Mouse (Mus musculus) neural tube, embryonic 13.5 days (tissue): ENCODE measurements around the gene Tcaf3. TPM values are rescaled to one million over a fixed set of nuclear protein-coding genes. Genes with fewer than 3 reads are reported as not detected.

Experiments used
- ATAC-seq: fragments of 200-750 bp; cut with Nextera tagmentation; 2 replicates; pipeline ENCODE4 v1.8.0; 2017; ENCODE audit warnings: low read depth, mild to moderate bottlenecking, moderate TSS enrichment, moderate library complexity
- H3K27ac ChIP-seq: fragments of 300-500 bp; sonication (generic); replicated peaks from 2 replicates; pipeline ENCODE4 v1.5.1; 2015; ENCODE audit warnings: moderate library complexity, mild to moderate bottlenecking, inconsistent platforms
- H3K27me3 ChIP-seq: fragments of 300-500 bp; sonication (generic); 2 replicates; pipeline ENCODE4 v1.6.1; 2015; ENCODE audit warnings: mild to moderate bottlenecking, inconsistent platforms
- H3K36me3 ChIP-seq: fragments of 300-500 bp; sonication (generic); 2 replicates; pipeline ENCODE4 v1.6.1; 2015; ENCODE audit warnings: mild to moderate bottlenecking, inconsistent platforms
- H3K4me1 ChIP-seq: fragments of 300-500 bp; sonication (generic); replicated peaks from 2 replicates; pipeline ENCODE4 v1.6.1; 2015; ENCODE audit warnings: inconsistent platforms
- H3K4me2 ChIP-seq: fragments of 300-500 bp; sonication (generic); 2 replicates; pipeline ENCODE4 v1.6.1; 2015; ENCODE audit warnings: inconsistent platforms, mild to moderate bottlenecking, moderate library complexity
- H3K4me3 ChIP-seq: fragments of 300-500 bp; sonication (generic); 2 replicates; pipeline ENCODE4 v1.5.1; 2015; ENCODE audit warnings: mild to moderate bottlenecking, inconsistent platforms
- H3K9ac ChIP-seq: fragments of 300-500 bp; sonication (generic); 2 replicates; pipeline ENCODE4 v1.6.1; 2015; ENCODE audit warnings: moderate library complexity, mild to moderate bottlenecking, inconsistent platforms
- H3K9me3 ChIP-seq: fragments of 300-500 bp; sonication (generic); 2 replicates; pipeline ENCODE4 v1.6.1; 2016; ENCODE audit warnings: inconsistent platforms
- WGBS: fragments of 180-500 bp; shearing (Covaris S2); methylation state at CpG from one replicate; pipeline ENCODE4 v1.1.7; 2015; 5-methylcytosine and 5-hydroxymethylcytosine counted together
- polyA plus RNA-seq: library from polyadenylated mRNA; unstranded; fragments of >200 nt; fragmentation: Nextera tagmentation; extraction: Ambion mirVana; gene quantifications from 2 replicates; pipeline ENCODE4 v1.2.1, GENCODE M21; 2015

Gene Tcaf3
- polyA plus RNA-seq, 1 experiment from 2014 or later = not detected

DNA sequence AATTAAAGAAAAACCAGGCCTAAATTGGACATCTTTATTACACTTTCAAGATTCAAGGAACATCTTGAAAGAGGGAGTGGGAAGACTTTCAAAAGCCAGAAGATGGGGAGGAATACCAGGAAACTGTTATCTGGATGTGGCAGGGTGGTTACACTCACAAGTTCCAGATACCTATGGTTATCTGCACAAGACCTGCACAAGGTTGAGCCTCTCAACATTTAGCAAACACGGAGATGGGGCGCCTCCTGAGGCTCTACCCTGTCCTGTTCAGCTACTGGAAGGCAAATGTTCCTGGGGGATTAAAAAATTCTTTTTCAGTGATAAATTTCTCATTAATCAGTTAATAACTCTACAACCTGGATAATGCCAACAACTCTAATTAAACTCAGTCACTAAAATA lies 20.1 kb downstream of the Tcaf3 start:
- no peaks in the 10 kb centered on the region for H3K9me3 ChIP-seq
- WGBS = 93% methylated on average over 2 of the region's 2 CpGs
- H3K4me2 ChIP-seq = no peak overlapping the region
- H3K4me3 ChIP-seq = no peak overlapping the region
- H3K4me1 ChIP-seq = no peaks in the 10 kb centered on the region
- no peaks in the 10 kb centered on the region for H3K36me3 ChIP-seq
- no peak overlapping the region for H3K9ac ChIP-seq
- no peak for ATAC-seq
- H3K27me3 ChIP-seq = no peaks in the 10 kb centered on the region
- no peak overlapping the region for H3K27ac ChIP-seq

DNA sequence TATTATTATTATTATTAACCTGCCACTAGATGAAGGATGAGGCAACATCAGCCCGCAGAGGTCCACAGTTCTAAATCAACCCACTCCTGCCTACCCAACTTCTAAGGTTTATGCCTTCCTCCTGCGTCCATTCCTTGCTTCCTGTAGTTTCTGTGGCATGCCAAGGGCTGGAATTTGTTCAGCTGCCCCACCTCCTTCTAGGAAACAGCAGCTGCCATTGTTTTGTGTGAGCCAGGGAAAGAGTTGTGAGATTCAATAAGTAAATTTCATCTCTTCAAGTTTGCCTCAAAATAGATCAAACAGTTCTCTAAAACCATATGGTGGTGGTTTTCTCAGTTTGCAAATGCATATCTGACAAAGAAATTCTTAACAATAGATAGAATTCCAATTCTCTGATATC lies 29.3 kb downstream of the Tcaf3 start:
- Histone ChIP-seq H3K9ac (no peak overlapping the region), H3K27ac (no peak overlapping the region), H3K4me1 (no peaks in the 10 kb centered on the region), H3K9me3 (no peaks in the 10 kb centered on the region), H3K36me3 (no peaks in the 10 kb centered on the region), H3K4me2 (no peak overlapping the region), H3K27me3 (no peaks in the 10 kb centered on the region), H3K4me3 (no peak overlapping the region)
- WGBS = 84% methylated on average over 2 of the region's 2 CpGs
- no peak for ATAC-seq

DNA sequence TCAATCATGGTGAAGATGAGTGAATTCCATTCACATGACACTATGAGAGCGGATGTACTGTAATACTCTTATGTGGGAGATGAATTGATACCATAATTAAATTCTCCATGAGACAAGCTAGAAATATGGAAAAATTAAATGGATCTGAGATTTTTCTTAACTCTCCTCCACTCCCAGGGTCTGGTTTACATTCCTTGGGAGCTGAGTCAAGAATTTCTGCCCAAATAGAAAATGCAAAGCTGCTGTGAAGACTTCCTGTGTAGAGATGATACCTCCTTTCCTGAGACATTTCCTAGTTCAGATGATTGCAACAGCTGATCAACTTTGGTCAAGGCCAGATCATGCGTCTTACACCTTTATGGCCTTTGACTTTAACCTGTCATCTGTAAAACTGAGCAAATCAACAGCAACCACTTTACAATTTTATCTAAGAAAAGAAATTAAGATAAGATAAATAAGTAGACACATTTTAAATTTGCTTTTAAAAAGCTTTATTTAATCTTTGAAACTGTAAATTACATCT lies 31.4 kb downstream of the Tcaf3 start:
- 89% methylated on average over 2 of the region's 2 CpGs for WGBS
- no peak for ATAC-seq
- no peak overlapping the region for H3K9ac ChIP-seq
- H3K27ac ChIP-seq = no peak overlapping the region
- no peaks in the 10 kb centered on the region for H3K9me3 ChIP-seq
- H3K4me1 ChIP-seq = no peaks in the 10 kb centered on the region
- H3K36me3 ChIP-seq = no peaks in the 10 kb centered on the region
- H3K4me3 ChIP-seq = no peak overlapping the region
- H3K27me3 ChIP-seq = no peaks in the 10 kb centered on the region
- H3K4me2 ChIP-seq = no peak overlapping the region

DNA sequence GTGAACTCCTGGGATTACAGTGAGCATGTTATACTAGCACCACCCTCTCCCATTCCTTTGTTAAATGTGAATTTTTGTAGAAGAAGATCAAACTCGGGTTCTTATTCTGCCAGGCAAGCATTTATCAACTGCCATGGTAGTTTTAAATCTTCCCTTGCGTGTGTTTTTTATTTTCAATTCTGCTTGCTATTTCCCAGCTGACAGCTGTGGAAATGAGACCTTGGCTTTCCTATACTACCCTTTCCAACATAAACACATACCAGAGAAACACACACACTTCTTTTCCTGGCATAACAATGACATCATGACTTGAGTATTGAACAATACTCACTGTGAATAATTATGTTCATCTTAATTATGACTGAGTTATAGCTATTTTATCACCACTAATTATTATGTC lies 35.2 kb downstream of the Tcaf3 start:
- 63% methylated on average over 2 of the region's 2 CpGs for WGBS
- no peak overlapping the region for H3K27ac ChIP-seq

DNA sequence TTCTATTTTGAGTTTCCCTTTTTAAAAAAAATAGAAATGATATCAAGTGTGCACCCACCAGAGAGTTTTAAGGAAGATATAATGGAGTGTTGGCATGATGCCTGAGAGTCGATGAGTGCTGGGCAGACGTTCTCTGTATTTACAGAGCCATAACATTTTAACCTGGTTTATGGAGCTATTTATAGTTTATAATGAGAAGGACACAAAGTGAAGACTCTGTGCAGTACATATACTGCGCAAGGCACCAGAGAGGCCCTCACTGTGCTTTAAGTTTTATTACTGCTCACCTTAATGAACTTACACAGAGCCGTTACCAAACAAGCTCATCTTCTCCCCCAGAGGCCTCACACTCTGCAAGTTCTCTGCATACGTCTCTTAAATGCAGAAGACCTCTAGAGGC lies 36.6 kb downstream of the Tcaf3 start:
- H3K4me3 ChIP-seq = no peak overlapping the region
- no peak for ATAC-seq
- H3K36me3 ChIP-seq = no peaks in the 10 kb centered on the region
- no peak overlapping the region for H3K4me2 ChIP-seq
- 71% methylated on average over 5 of the region's 5 CpGs for WGBS
- H3K9me3 ChIP-seq = no peaks in the 10 kb centered on the region
- no peaks in the 10 kb centered on the region for H3K4me1 ChIP-seq
- H3K9ac ChIP-seq = no peak overlapping the region
- H3K27ac ChIP-seq = no peak overlapping the region
- H3K27me3 ChIP-seq = no peaks in the 10 kb centered on the region

More for the DNA sequence above, 35.2 kb downstream of the Tcaf3 start:
- Histone ChIP-seq H3K9ac (no peak overlapping the region), H3K4me3 (no peak overlapping the region), H3K4me2 (no peak overlapping the region), H3K27me3 (no peaks in the 10 kb centered on the region), H3K36me3 (no peaks in the 10 kb centered on the region), H3K9me3 (no peaks in the 10 kb centered on the region), H3K4me1 (no peaks in the 10 kb centered on the region)
- no peak for ATAC-seq

DNA sequence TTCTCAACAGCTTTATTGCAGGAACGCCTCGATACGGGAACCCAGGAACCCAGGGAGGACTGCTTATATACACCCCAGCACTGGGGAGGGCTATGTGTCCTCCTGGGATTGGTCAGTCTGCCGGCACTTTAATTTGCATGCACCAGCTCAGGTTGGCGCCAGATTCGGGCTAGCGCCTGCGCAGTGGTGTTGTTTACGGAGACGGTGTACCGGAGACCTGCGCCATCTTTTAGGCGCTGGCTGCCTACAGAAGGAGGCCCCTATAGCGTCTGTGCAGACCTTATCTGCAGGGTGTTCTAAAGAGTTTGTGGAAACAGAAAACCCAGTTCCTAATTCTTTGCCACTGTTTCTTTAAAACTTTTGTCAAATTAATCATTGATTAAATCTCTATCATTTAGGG lies 38.9 kb downstream of the Tcaf3 start:
- no peaks in the 10 kb centered on the region for H3K4me1 ChIP-seq
- no peak overlapping the region for H3K4me3 ChIP-seq
- H3K9me3 ChIP-seq = no peaks in the 10 kb centered on the region
- no peak for ATAC-seq
- no peak overlapping the region for H3K4me2 ChIP-seq
- 95% methylated on average over 14 of the region's 14 CpGs for WGBS
- H3K9ac ChIP-seq = no peak overlapping the region
- H3K27me3 ChIP-seq = no peaks in the 10 kb centered on the region
- H3K36me3 ChIP-seq = no peaks in the 10 kb centered on the region
- no peak overlapping the region for H3K27ac ChIP-seq

DNA sequence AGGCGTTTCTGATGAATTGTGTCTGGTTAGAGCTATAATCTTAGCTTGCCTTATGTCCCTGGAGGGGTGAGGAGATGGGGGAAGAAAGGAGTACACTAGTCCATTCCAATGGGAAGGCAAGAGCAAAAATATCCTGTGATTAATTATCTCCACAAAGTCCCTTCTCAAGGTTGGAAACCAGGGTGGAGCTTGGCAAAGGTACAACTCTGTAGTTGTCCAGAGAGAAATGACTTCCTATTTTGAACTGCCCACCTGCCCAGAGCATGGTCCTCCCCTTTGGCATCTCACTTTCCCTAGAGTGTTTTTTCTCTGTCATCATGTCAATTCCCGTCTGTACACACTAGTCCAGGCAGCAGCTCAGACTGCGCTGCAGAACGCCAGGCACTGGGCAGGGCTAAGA lies 50.0 kb downstream of the Tcaf3 start, which contains the start of gene Olfr455:
TSS of gene Olfr455 (minus strand) at position 127 of the 400 bp plus-strand sequence.
- Histone ChIP-seq H3K27me3 (no peaks in the 10 kb centered on the region), H3K4me3 (no peak within 1 kb of the TSS), H3K36me3 (no peaks in the 10 kb centered on the region), H3K9ac (no peak within 1 kb of the TSS), H3K27ac (no peak within 1 kb of the TSS), H3K4me2 (no peak within 1 kb of the TSS), H3K4me1 (no peaks in the 10 kb centered on the region), H3K9me3 (no peaks in the 10 kb centered on the region)
- no peak for ATAC-seq
- WGBS = 88% methylated on average over 4 of the region's 4 CpGs

DNA sequence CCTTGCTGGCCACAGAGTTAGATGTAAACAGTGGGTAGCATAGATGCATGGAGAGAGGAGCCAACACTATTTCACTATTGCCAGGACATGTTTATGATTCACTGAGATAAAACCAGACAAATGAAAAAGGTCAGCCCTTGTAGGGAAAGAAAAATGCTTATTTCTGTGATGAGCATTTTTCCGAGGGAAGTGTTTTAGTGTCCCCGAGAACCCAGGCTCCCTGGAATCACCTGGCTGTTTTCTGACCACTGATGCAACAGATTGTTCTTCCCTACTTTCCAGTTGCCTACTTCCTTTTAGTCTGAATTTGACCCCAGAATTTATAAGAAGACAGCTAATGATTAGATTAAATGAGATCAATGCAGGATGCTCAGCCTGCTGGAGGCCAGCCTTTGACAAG lies 51.3 kb downstream of the Tcaf3 start:
- Histone ChIP-seq H3K4me1 (no peaks in the 10 kb centered on the region), H3K27me3 (no peaks in the 10 kb centered on the region), H3K9me3 (no peaks in the 10 kb centered on the region), H3K36me3 (no peaks in the 10 kb centered on the region), H3K27ac (no peak overlapping the region), H3K4me2 (no peak overlapping the region), H3K4me3 (no peak overlapping the region), H3K9ac (no peak overlapping the region)
- ATAC-seq = no peak
- WGBS = 87% methylated on average over 2 of the region's 2 CpGs

DNA sequence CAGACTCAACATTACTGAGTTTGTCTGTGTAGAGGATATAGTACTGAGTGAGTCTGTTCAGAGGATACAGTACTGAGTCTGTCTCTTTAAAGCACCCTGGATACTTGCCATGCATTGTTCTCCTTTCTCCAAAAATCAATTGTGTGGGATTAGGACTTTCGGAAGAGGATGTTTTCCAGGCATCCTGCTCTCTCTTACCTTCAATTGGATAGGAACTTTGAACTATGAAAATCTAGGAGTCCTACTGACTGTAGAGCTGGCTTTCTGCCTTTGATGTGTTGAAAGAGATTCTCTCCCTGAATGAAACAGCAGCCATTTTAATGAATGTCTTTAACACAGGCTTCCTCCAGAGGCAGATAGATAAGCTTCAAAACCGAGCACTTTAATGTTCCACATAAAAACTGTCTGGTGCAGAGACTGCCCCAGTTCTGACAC lies 52.0 kb downstream of the Tcaf3 start:
- no peaks in the 10 kb centered on the region for H3K27me3 ChIP-seq
- H3K4me1 ChIP-seq = no peaks in the 10 kb centered on the region
- ATAC-seq = no peak
- H3K4me2 ChIP-seq = no peak overlapping the region
- H3K36me3 ChIP-seq = no peaks in the 10 kb centered on the region
- H3K9me3 ChIP-seq = no peaks in the 10 kb centered on the region
- H3K27ac ChIP-seq = no peak overlapping the region
- WGBS = 69% methylated on average over 2 of the region's 2 CpGs
- H3K9ac ChIP-seq = no peak overlapping the region
- H3K4me3 ChIP-seq = no peak overlapping the region

DNA sequence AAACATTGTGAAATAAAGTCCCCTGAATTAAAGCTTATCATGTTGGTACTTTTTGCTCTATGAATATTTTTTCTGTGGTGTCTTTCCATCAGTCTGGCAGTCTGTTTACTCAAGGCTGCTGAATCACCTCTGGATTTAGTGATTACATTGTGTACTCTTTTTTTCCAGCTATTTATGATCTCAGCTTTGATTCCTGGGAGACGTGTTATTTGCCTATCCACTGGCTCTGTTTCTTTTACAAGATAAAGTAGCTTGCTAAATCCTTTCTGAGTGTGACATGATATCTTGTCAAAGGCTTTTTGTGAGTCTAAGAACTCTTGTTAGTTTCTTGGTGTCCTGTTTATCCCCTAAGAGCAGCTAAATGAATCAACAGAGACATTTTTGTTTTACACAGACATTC lies 52.6 kb downstream of the Tcaf3 start:
- H3K9me3 ChIP-seq = no peaks in the 10 kb centered on the region
- no peak overlapping the region for H3K4me3 ChIP-seq
- no peak for ATAC-seq
- H3K27ac ChIP-seq = no peak overlapping the region
- H3K4me2 ChIP-seq = no peak overlapping the region
- WGBS = 80% methylated on average over 1 of the region's 1 CpGs
- H3K27me3 ChIP-seq = no peaks in the 10 kb centered on the region
- H3K9ac ChIP-seq = no peak overlapping the region
- H3K36me3 ChIP-seq = no peaks in the 10 kb centered on the region
- H3K4me1 ChIP-seq = no peaks in the 10 kb centered on the region

DNA sequence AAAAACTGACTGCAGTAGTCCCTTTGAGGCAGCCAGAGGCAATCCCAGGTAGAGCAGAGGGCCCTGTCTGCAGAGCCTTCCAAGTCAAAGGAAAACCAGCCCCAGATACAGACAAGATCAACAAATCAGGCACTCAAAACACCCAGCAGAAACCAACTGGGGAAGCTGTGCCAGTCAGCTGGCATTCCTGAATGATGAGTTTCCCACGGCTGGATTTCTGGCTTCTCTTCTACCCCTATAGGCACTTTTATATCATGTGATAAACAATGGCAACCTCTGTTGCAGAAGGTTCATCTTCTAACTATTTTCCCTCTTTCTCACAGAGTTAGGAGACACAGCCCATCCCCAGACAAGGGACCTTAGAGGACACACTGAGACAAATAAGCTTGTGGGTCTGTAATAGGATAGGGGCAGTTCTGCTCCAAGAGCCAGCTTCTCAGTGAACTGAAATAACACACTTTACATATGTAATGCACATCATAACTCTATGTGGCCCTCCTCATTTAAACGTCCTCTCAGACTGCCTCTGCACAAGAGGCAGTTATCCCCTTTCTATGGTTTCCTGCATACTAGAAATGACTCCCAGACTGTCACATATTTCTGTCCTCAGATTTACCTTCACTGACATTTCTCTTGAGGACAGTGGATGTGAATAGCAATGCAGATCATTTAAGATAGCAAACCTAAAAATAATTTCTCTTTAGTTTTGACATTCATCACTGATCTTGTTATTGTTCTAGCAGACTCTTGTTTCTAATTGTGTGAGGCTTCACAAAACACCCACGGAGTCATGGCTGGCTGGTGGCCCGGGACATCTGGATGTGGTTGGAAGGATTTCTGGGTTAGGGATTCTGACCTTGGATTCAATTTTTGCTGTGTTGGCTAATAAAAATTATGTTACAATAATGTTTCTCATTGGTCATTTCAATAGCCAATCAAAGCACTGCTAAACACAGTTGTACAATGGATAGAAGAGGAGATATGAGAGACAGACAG lies 55.2 kb downstream of the Tcaf3 start:
- ATAC-seq = no peak
- Histone ChIP-seq H3K4me3 (no peak overlapping the region), H3K4me1 (no peaks in the 10 kb centered on the region), H3K4me2 (no peak overlapping the region), H3K27me3 (no peaks in the 10 kb centered on the region), H3K27ac (no peak overlapping the region), H3K9me3 (no peaks in the 10 kb centered on the region), H3K36me3 (no peaks in the 10 kb centered on the region), H3K9ac (no peak overlapping the region)
- WGBS = 77% methylated on average over 4 of the region's 4 CpGs

DNA sequence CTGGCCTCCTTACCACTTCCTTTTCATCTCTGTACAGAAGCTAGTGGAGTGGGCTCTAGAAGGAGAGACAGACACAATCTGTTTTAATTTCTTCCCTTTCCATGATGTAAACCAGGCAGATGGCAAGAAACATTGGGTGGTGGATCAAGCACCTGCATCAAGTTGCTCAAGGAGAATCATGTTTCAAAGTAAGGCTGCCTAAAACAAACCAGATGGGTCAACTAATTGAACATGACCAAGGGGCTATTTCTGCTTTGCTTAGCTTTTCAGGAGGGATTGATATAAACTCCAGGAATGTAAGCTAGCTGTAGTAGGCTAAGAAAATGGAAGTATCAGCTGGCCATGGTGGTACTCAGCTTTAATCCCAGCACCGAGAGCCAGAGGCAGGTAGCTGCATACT lies 56.8 kb downstream of the Tcaf3 start:
- Histone ChIP-seq H3K4me3 (no peak overlapping the region), H3K27ac (no peak overlapping the region), H3K4me1 (no peaks in the 10 kb centered on the region), H3K9ac (no peak overlapping the region), H3K4me2 (no peak overlapping the region), H3K9me3 (no peaks in the 10 kb centered on the region), H3K36me3 (no peaks in the 10 kb centered on the region), H3K27me3 (no peaks in the 10 kb centered on the region)
- ATAC-seq = no peak
- 100% methylated on average over 1 of the region's 1 CpGs for WGBS
